Mouse (Mus musculus) lung, postnatal 0 days (tissue): ENCODE measurements around the gene Slc16a6. TPM values are rescaled to one million over a fixed set of nuclear protein-coding genes. Genes with fewer than 3 reads are reported as not detected.

ENCODE experiments used
- ATAC-seq: fragments of 200-750 bp; cut with Nextera tagmentation; 2 replicates; pipeline ENCODE4 v1.8.0; 2017; ENCODE audit warnings: moderate library complexity
- DNase-seq: peaks from one replicate; pipeline ENCODE4 v3.0.0-alpha.2; 2016; ENCODE audit warnings: low spot score
- H3K27ac ChIP-seq: fragments of 300-500 bp; sonication (generic); 2 replicates; pipeline ENCODE4 v1.5.1; 2014; ENCODE audit warnings: antibody characterized with exemption, mild to moderate bottlenecking, low read length, mixed read lengths
- H3K27me3 ChIP-seq: fragments of 300-500 bp; sonication (generic); replicated peaks from 2 replicates; pipeline ENCODE4 v1.6.1; 2014; ENCODE audit warnings: low read length, mixed read lengths; ENCODE audit not compliant: insufficient read depth
- H3K36me3 ChIP-seq: fragments of 300-500 bp; sonication (generic); 2 replicates; pipeline ENCODE4 v1.6.1; 2014; ENCODE audit warnings: low read length, mixed read lengths; ENCODE audit not compliant: insufficient read depth
- H3K4me1 ChIP-seq: fragments of 300-500 bp; sonication (generic); 2 replicates; pipeline ENCODE4 v1.6.1; 2014; ENCODE audit warnings: antibody characterized with exemption, low read depth, low read length, mixed read lengths; ENCODE audit not compliant: insufficient read depth
- H3K4me2 ChIP-seq: fragments of 300-500 bp; sonication (generic); replicated peaks from 2 replicates; pipeline ENCODE4 v1.6.1; 2014; ENCODE audit warnings: low read depth, mild to moderate bottlenecking, low read length, moderate library complexity, mixed read lengths
- H3K4me3 ChIP-seq: fragments of 300-500 bp; sonication (generic); 2 replicates; pipeline ENCODE4 v1.5.1; 2014; ENCODE audit warnings: low read depth, low read length
- H3K9ac ChIP-seq: fragments of 300-500 bp; sonication (generic); replicated peaks from 2 replicates; pipeline ENCODE4 v1.6.1; 2014; ENCODE audit warnings: low read depth, mild to moderate bottlenecking
- H3K9me3 ChIP-seq: fragments of 300-500 bp; sonication (generic); 2 replicates; pipeline ENCODE4 v1.6.1; 2016; ENCODE audit warnings: low read length, mixed read lengths
- CTCF ChIP-seq: IDR thresholded peaks from 2 replicates; pipeline ENCODE4 v1.5.1; 2016; ENCODE audit warnings: antibody characterized with exemption, mild to moderate bottlenecking
- EP300 ChIP-seq: IDR thresholded peaks from 2 replicates; pipeline ENCODE4 v1.6.1; 2016; ENCODE audit warnings: antibody characterized with exemption, mild to moderate bottlenecking, control low read depth
- WGBS: fragments of 180-500 bp; shearing (Covaris S2); extraction: QIAGEN DNeasy Blood & Tissue Kit; methylation state at CpG from one replicate; pipeline ENCODE4 v1.1.7; 2014; 5-methylcytosine and 5-hydroxymethylcytosine counted together
- polyA plus RNA-seq: library from polyadenylated mRNA; unstranded; fragments of >200 nt; fragmentation: Nextera tagmentation; extraction: Ambion mirVana; gene quantifications from 2 replicates; pipeline ENCODE4 v1.2.1, GENCODE M21; 2015

Gene Slc16a6
- polyA plus RNA-seq, 1 experiment from 2014 or later, result 2.3 TPM

DNA sequence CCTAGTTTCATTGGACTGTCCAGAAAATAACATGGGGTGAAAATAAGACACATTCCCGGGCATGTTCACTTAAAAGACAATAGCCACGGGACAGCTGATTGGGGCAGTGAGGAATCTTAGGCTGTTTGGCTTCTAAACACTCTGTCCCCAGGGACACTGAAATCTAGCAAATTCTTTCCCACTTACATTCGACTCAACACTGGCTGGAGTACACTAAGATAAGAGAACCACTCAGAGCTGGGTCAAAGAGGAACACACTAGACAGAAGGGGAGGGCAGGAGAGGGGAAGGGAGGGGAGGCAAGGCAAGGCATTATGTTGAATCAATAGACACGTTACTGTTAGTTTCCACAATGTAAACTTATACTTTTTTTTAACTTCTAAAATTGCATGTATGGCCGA lies 12.8 kb downstream of the Slc16a6 start:
- no peak overlapping the region for H3K4me3 ChIP-seq
- H3K27ac ChIP-seq, result no peak overlapping the region
- H3K9ac ChIP-seq, result no peak overlapping the region
- TF ChIP-seq EP300 (0 out of 2 replicates have a peak, but pooled peaks have one; percentile 51), CTCF (no peak)
- DNase-seq (peak; percentile 72), ATAC-seq (peak; percentile 80)
- no peak overlapping the region for H3K4me2 ChIP-seq
- no peaks in the 10 kb centered on the region for H3K27me3 ChIP-seq
- no peaks in the 10 kb centered on the region for H3K4me1 ChIP-seq
- H3K9me3 ChIP-seq, result no peaks in the 10 kb centered on the region
- no peaks in the 10 kb centered on the region for H3K36me3 ChIP-seq
- WGBS, result 29% methylated on average over 5 of the region's 5 CpGs

DNA sequence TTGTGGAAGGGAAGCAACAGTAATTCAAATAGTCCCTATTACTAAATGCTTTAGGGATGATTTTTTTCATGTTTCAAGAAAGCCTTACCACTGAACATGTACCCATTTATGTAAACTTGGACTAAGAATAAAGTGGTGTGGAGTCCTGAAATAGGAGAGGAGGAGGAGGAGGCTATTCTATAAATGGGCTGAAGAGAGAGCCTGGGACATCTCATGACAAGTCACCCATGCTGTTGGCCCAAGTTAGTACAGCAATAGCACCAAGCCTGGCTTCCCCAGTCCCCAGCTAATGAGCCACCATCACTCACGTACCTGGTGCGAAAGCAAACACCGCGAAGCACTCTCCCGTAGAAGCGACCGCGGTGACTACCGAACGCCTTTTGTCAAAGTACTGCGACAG lies 15.2 kb downstream of the Slc16a6 start:
- no peak for TF ChIP-seq EP300
- no peak for TF ChIP-seq CTCF
- Histone ChIP-seq H3K36me3 (peaks cover 5% of the 10 kb centered on the region; the same call in 1 of the 2 replicates), H3K4me2 (no peak overlapping the region), H3K4me3 (no peak overlapping the region), H3K4me1 (no peaks in the 10 kb centered on the region), H3K27ac (no peak overlapping the region), H3K9ac (no peak overlapping the region), H3K27me3 (no peaks in the 10 kb centered on the region), H3K9me3 (no peaks in the 10 kb centered on the region)
- ATAC-seq, result no peak
- no peak for DNase-seq
- 97% methylated on average over 11 of the region's 11 CpGs for WGBS

DNA sequence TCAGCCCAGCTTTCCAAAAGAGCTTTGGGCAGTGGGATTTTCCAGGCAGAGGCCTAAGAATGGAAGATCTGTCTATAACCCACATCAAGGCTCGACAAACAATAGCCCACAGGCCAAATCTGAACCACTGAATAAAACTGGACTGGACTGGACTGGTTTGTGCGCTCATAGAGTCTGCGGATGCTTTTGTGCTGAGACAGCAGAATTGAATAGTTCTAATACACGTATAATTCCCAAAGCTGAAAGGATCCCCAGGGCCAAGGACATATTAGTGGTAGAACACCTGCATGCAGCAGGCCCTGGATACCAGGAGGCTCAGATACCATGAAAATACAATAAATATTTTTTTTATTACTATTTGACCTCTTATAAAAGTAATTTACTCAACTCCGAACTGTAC lies 17.1 kb downstream of the Slc16a6 start:
- 90% methylated on average over 5 of the region's 5 CpGs for WGBS
- Histone ChIP-seq H3K4me3 (no peak overlapping the region), H3K36me3 (peaks cover 5% of the 10 kb centered on the region; the same call in 1 of the 2 replicates), H3K9me3 (no peaks in the 10 kb centered on the region), H3K27ac (no peak overlapping the region), H3K9ac (no peak overlapping the region), H3K4me1 (no peaks in the 10 kb centered on the region), H3K4me2 (no peak overlapping the region), H3K27me3 (no peaks in the 10 kb centered on the region)
- DNase-seq, result no peak
- ATAC-seq, result no peak
- TF ChIP-seq EP300 (no peak), CTCF (no peak)

DNA sequence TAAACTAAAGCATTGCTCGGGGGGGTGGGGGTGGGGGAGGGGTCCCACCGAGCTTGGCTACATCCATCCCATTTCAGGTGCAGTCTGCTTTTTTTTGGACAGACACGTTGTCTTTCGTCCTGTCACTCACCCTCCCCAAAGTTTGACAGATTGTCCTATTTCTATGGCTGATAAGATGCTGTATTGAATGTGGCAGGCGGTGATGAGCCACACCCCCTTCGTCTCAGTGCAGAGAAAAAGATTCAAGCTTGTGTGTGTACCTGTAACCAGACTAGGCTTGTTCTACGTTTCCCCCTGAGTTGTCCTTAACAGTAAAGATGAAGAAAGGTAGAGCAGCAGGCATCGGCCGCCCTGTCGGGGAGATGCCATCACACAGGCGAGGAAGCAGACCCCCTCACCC lies 22.2 kb downstream of the Slc16a6 start:
- WGBS, result 80% methylated on average over 11 of the region's 11 CpGs
- TF ChIP-seq EP300, result no peak
- no peak for TF ChIP-seq CTCF
- no peaks in the 10 kb centered on the region for H3K27me3 ChIP-seq
- H3K9me3 ChIP-seq, result no peaks in the 10 kb centered on the region
- H3K9ac ChIP-seq, result no peak overlapping the region
- ATAC-seq (no peak), DNase-seq (no peak)
- H3K27ac ChIP-seq, result no peak overlapping the region
- H3K4me3 ChIP-seq, result no peak overlapping the region
- H3K36me3 ChIP-seq, result peaks cover 5% of the 10 kb centered on the region; the same call in 1 of the 2 replicates
- no peak overlapping the region for H3K4me2 ChIP-seq
- H3K4me1 ChIP-seq, result no peaks in the 10 kb centered on the region

DNA sequence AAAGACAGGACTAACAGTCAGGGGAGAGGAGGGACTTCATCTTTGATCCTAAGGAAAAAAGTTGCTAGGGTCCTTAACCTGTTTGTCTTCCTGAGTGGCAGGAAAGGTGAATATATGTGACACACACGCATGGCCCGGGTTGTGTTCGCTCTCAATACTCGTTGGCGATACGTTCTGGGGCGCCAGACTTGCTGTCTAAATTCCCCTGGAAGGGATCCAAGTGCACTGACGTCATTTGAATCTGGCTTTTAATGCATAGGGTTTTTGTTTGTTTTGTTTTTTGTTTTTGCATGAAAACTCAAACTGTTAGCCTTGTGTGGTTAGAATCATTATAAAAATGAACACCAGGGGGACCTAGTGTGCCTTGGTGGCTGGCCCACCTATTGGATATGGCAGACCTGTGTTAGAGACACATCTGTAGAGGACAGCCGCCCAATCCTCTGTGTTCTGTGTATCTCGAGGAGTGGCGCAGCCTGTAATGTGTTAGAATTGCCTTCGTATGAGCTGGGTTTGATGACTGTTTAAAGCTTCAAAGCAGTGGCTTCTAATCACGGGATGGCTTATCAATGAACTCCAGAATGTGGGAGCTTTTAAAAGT lies 27.9 kb downstream of the Slc16a6 start:
- DNase-seq (peak; percentile 72), ATAC-seq (peak; percentile 61)
- no peak overlapping the region for H3K27ac ChIP-seq
- H3K4me1 ChIP-seq, result no peaks in the 10 kb centered on the region
- no peak overlapping the region for H3K4me2 ChIP-seq
- no peak overlapping the region for H3K9ac ChIP-seq
- 30% methylated on average over 13 of the region's 13 CpGs for WGBS
- H3K4me3 ChIP-seq, result no peak overlapping the region
- H3K9me3 ChIP-seq, result no peaks in the 10 kb centered on the region
- no peaks in the 10 kb centered on the region for H3K27me3 ChIP-seq
- H3K36me3 ChIP-seq, result no peaks in the 10 kb centered on the region
- TF ChIP-seq EP300 (no peak), CTCF (peak; percentile 85)

DNA sequence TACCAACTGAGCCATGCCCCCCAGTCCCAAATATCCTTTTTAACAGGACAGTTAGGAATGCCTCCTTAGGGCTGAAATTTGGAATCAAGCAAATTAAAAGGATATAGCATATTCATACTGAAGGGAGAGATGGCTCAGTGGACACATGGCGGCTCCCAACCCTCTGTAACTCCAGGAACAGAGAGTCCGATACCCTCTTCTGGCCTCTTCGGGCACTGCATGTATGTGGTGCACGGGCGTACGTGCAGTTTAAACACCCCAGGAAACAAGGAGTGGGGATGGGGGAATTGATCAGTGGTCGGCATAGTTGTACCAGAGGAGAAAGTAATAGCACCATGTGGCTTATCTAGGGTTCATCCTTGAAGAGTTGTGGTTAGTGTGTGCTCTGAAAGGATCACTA lies 28.8 kb downstream of the Slc16a6 start:
- Histone ChIP-seq H3K27me3 (no peaks in the 10 kb centered on the region), H3K27ac (no peak overlapping the region), H3K36me3 (no peaks in the 10 kb centered on the region), H3K4me3 (no peak overlapping the region), H3K9me3 (no peaks in the 10 kb centered on the region), H3K9ac (no peak overlapping the region), H3K4me1 (no peaks in the 10 kb centered on the region), H3K4me2 (no peak overlapping the region)
- ATAC-seq, result no peak
- DNase-seq, result peak; percentile 33
- TF ChIP-seq EP300, result no peak
- peak; percentile 73 for TF ChIP-seq CTCF
- 52% methylated on average over 7 of the region's 7 CpGs for WGBS
